Mouse (Mus musculus) macrophage (primary cell): Measurements from ENCODE around the gene Zbtb46. TPM values are rescaled to one million over a fixed set of nuclear protein-coding genes. Genes with fewer than 3 reads are reported as not detected.

ENCODE experiments used
- H3K27ac ChIP-seq: fragments of 350-480 bp; formaldehyde crosslinking; 2 replicates; pipeline ENCODE4 v1.9.0; 2021
- H3K36me3 ChIP-seq: fragments of 350-480 bp; formaldehyde crosslinking; 2 replicates; pipeline ENCODE4 v1.9.0; 2021; ENCODE audit errors: inconsistent target
- H3K4me3 ChIP-seq: fragments of 350-480 bp; formaldehyde crosslinking; 2 replicates; pipeline ENCODE4 v1.9.0; 2021; ENCODE audit errors: inconsistent target
- H3K79me2 ChIP-seq: fragments of 350-480 bp; formaldehyde crosslinking; 2 replicates; pipeline ENCODE4 v1.9.0; 2021; ENCODE audit errors: inconsistent target
- WGBS: methylation state at CpG from one replicate; pipeline ENCODE4 v1.1.7; 2026; ENCODE audit warnings: inconsistent platforms; ENCODE audit not compliant: missing documents; 5-methylcytosine and 5-hydroxymethylcytosine counted together
- polyA plus RNA-seq: library from polyadenylated mRNA; stranded (reverse); fragments of 250-400 nt; gene quantifications from 3 replicates; pipeline ENCODE4 v1.2.4, GENCODE M21; 2018; ENCODE audit warnings: inconsistent platforms

Zbtb46 gene
- polyA plus RNA-seq, 1 experiment from 2014 or later: 0.23 TPM

GRCm38 (mm10) chr2:181455899-181456298 is 3.3 kb downstream of the Zbtb46 start:
- H3K36me3 ChIP-seq: no peaks in the 10 kb centered on the region
- no peak overlapping the region for H3K27ac ChIP-seq
- WGBS: 82% methylated on average over 2 of the region's 2 CpGs
- no peaks in the 10 kb centered on the region for H3K79me2 ChIP-seq
- H3K4me3 ChIP-seq: no peak overlapping the region

- 75% methylated on average over 1 of the region's 1 CpGs for WGBS
- H3K27ac ChIP-seq: no peak overlapping the region
- H3K4me3 ChIP-seq: no peak overlapping the region
- H3K79me2 ChIP-seq: no peaks in the 10 kb centered on the region
- no peaks in the 10 kb centered on the region for H3K36me3 ChIP-seq
Measured at GRCm38 (mm10) chr2:181453274-181453673, 6.0 kb downstream of the Zbtb46 start.

- Histone ChIP-seq H3K4me3 (no peak overlapping the region), H3K79me2 (no peaks in the 10 kb centered on the region), H3K27ac (no peak overlapping the region), H3K36me3 (no peaks in the 10 kb centered on the region)
- 98% methylated on average over 4 of the region's 4 CpGs for WGBS
Measured at GRCm38 (mm10) chr2:181452181-181452580, 7.0 kb downstream of the Zbtb46 start.

- Histone ChIP-seq H3K4me3 (no peak overlapping the region), H3K27ac (no peak overlapping the region), H3K36me3 (no peaks in the 10 kb centered on the region), H3K79me2 (no peaks in the 10 kb centered on the region)
- 12% methylated on average over 2 of the region's 2 CpGs for WGBS
Measured at GRCm38 (mm10) chr2:181443016-181443415, 16.2 kb downstream of the Zbtb46 start.

- Histone ChIP-seq H3K79me2 (no peaks in the 10 kb centered on the region), H3K36me3 (no peaks in the 10 kb centered on the region), H3K27ac (no peak overlapping the region), H3K4me3 (no peak overlapping the region)
- 73% methylated on average over 4 of the region's 4 CpGs for WGBS
Measured at GRCm38 (mm10) chr2:181438176-181438575, 21.1 kb downstream of the Zbtb46 start.

GRCm38 (mm10) chr2:181436246-181436645 is 23.0 kb downstream of the Zbtb46 start:
- Histone ChIP-seq H3K36me3 (no peaks in the 10 kb centered on the region), H3K79me2 (no peaks in the 10 kb centered on the region), H3K4me3 (no peak overlapping the region), H3K27ac (no peak overlapping the region)
- WGBS: 5% methylated on average over 2 of the region's 2 CpGs

GRCm38 (mm10) chr2:181423834-181424233 is 35.4 kb downstream of the Zbtb46 start:
- no peak overlapping the region for H3K27ac ChIP-seq
- no peaks in the 10 kb centered on the region for H3K36me3 ChIP-seq
- WGBS: 93% methylated on average over 9 of the region's 9 CpGs

GRCm38 (mm10) chr2:181420903-181421638 is 38.2 kb downstream of the Zbtb46 start:
- Histone ChIP-seq H3K27ac (no peak overlapping the region), H3K4me3 (no peak overlapping the region), H3K36me3 (no peaks in the 10 kb centered on the region), H3K79me2 (no peaks in the 10 kb centered on the region)
- WGBS: 93% methylated on average over 4 of the region's 4 CpGs

More at GRCm38 (mm10) chr2:181423834-181424233, 35.4 kb downstream of the Zbtb46 start:
- Histone ChIP-seq H3K4me3 (no peak overlapping the region), H3K79me2 (no peaks in the 10 kb centered on the region)

GRCm38 (mm10) chr2:181420426-181420825 is 38.8 kb downstream of the Zbtb46 start:
- 87% methylated on average over 4 of the region's 4 CpGs for WGBS
- Histone ChIP-seq H3K79me2 (no peaks in the 10 kb centered on the region), H3K4me3 (no peak overlapping the region), H3K27ac (no peak overlapping the region), H3K36me3 (no peaks in the 10 kb centered on the region)

- H3K79me2 ChIP-seq: no peaks in the 10 kb centered on the region
- 84% methylated on average over 7 of the region's 7 CpGs for WGBS
- H3K27ac ChIP-seq: no peak overlapping the region
- H3K4me3 ChIP-seq: no peak overlapping the region
- H3K36me3 ChIP-seq: no peaks in the 10 kb centered on the region
Measured at GRCm38 (mm10) chr2:181419359-181419758, 39.9 kb downstream of the Zbtb46 start.

GRCm38 (mm10) chr2:181415945-181416344 is 43.3 kb downstream of the Zbtb46 start:
- Histone ChIP-seq H3K27ac (no peak overlapping the region), H3K4me3 (no peak overlapping the region), H3K36me3 (no peaks in the 10 kb centered on the region), H3K79me2 (no peaks in the 10 kb centered on the region)
- 50% methylated on average over 3 of the region's 3 CpGs for WGBS

- H3K27ac ChIP-seq: no peak overlapping the region
Measured at GRCm38 (mm10) chr2:181413141-181413540, 46.1 kb downstream of the Zbtb46 start.

GRCm38 (mm10) chr2:181410760-181411473 is 48.3 kb downstream of the Zbtb46 start:
- WGBS: 9% methylated on average over 4 of the region's 4 CpGs
- H3K27ac ChIP-seq: no peak overlapping the region
- no peaks in the 10 kb centered on the region for H3K79me2 ChIP-seq
- no peak overlapping the region for H3K4me3 ChIP-seq
- no peaks in the 10 kb centered on the region for H3K36me3 ChIP-seq

More at GRCm38 (mm10) chr2:181413141-181413540, 46.1 kb downstream of the Zbtb46 start:
- no peaks in the 10 kb centered on the region for H3K36me3 ChIP-seq
- WGBS: 61% methylated on average over 2 of the region's 2 CpGs
- no peaks in the 10 kb centered on the region for H3K79me2 ChIP-seq
- no peak overlapping the region for H3K4me3 ChIP-seq

GRCm38 (mm10) chr2:181409643-181410042 is 49.6 kb downstream of the Zbtb46 start:
- Histone ChIP-seq H3K27ac (no peak overlapping the region), H3K36me3 (no peaks in the 10 kb centered on the region), H3K4me3 (no peak overlapping the region), H3K79me2 (no peaks in the 10 kb centered on the region)
- 71% methylated on average over 7 of the region's 7 CpGs for WGBS

- WGBS: 97% methylated on average over 3 of the region's 3 CpGs
- H3K36me3 ChIP-seq: no peaks in the 10 kb centered on the region
- H3K79me2 ChIP-seq: no peaks in the 10 kb centered on the region
- H3K4me3 ChIP-seq: no peak overlapping the region
- H3K27ac ChIP-seq: no peak overlapping the region
Measured at GRCm38 (mm10) chr2:181403722-181404121, 55.5 kb downstream of the Zbtb46 start.
